Mouse (Mus musculus): ENCODE data around the gene Apoc4.
A peak's percentile ranks its signal among the peaks of the same experiment; 100 is the strongest.
"Not testable (repeated sequence)": the region's sequence is repeated elsewhere in the genome, so short reads cannot be mapped to it uniquely, and the experiment has no call there.

Apoc4 gene

GRCm38 (mm10) chr7:19699827-19700148 lies 18.5 kb upstream of the Apoc4 start:
- no peak for DNase-seq (ENCODE audit: low spot score in 2 of 2)

- DNase-seq (ENCODE audit: low spot score in 2 of 2) = peak; percentile 85 to 88
Observed at GRCm38 (mm10) chr7:19698907-19699826, 17.9 kb upstream of the Apoc4 start, which contains the start of gene Apoe. Gene Apoe, minus strand, starts transcription at chr7:19699188.

GRCm38 (mm10) chr7:19697949-19698906 lies 16.9 kb upstream of the Apoc4 start:
- no peak for DNase-seq (ENCODE audit: low spot score in 2 of 2)

GRCm38 (mm10) chr7:19696336-19696873 lies 15.1 kb upstream of the Apoc4 start:
- DNase-seq (ENCODE audit: low spot score in 2 of 2) = no peak

GRCm38 (mm10) chr7:19695881-19696280 lies 14.6 kb upstream of the Apoc4 start:
- DNase-seq (ENCODE audit: low spot score in 2 of 2) = no peak

- no peak for DNase-seq (ENCODE audit: low spot score in 2 of 2)
Observed at GRCm38 (mm10) chr7:19695213-19695594, 13.9 kb upstream of the Apoc4 start.

- DNase-seq (ENCODE audit: low spot score in 2 of 2) = no peak
Observed at GRCm38 (mm10) chr7:19694336-19695212, 13.3 kb upstream of the Apoc4 start.

- DNase-seq (ENCODE audit: low spot score in 2 of 2) = peak; percentile 80 to 85
Observed at GRCm38 (mm10) chr7:19693421-19693820, 12.1 kb upstream of the Apoc4 start.

GRCm38 (mm10) chr7:19691873-19692865 lies 10.9 kb upstream of the Apoc4 start, which contains the start of gene Apoc1:
Gene Apoc1, minus strand, starts transcription at chr7:19692660.
- no peak for DNase-seq (ENCODE audit: low spot score in 2 of 2)

GRCm38 (mm10) chr7:19691434-19691833 lies 10.2 kb upstream of the Apoc4 start:
- DNase-seq (ENCODE audit: low spot score in 2 of 2) = no peak

- DNase-seq (ENCODE audit: low spot score in 2 of 2) = no peak
Observed at GRCm38 (mm10) chr7:19690845-19691244, 9.6 kb upstream of the Apoc4 start.

- no peak for DNase-seq (ENCODE audit: low spot score in 2 of 2)
Observed at GRCm38 (mm10) chr7:19688611-19689010, 7.3 kb upstream of the Apoc4 start.

GRCm38 (mm10) chr7:19688101-19688500 lies 6.8 kb upstream of the Apoc4 start:
- DNase-seq (ENCODE audit: low spot score in 2 of 2) = no peak

GRCm38 (mm10) chr7:19686927-19687583 lies 5.8 kb upstream of the Apoc4 start:
- DNase-seq (ENCODE audit: low spot score in 2 of 2) = not testable (repeated sequence)

- DNase-seq (ENCODE audit: low spot score in 2 of 2) = no peak
Observed at GRCm38 (mm10) chr7:19686521-19686920, 5.2 kb upstream of the Apoc4 start.

- no peak for DNase-seq (ENCODE audit: low spot score in 2 of 2)
Observed at GRCm38 (mm10) chr7:19685374-19685773, 4.1 kb upstream of the Apoc4 start.

- DNase-seq (ENCODE audit: low spot score in 2 of 2) = no peak
Observed at GRCm38 (mm10) chr7:19683771-19684201, 2.5 kb upstream of the Apoc4 start.

GRCm38 (mm10) chr7:19682979-19683378 lies 1.7 kb upstream of the Apoc4 start:
- no peak for DNase-seq (ENCODE audit: low spot score in 2 of 2)

- DNase-seq (ENCODE audit: low spot score in 2 of 2) = no peak
Observed at GRCm38 (mm10) chr7:19680702-19681101, 577 bp downstream of the Apoc4 start.

Data from right cerebral cortex, postnatal 10 days (tissue).